In genomic region chr12:105000487-105001283, GRCm38 (mm10) we compare ENCODE assay signal across 9 mouse cellular contexts. TPM values are rescaled to one million over a fixed set of nuclear protein-coding genes. Genes with fewer than 3 reads are reported as not detected.
DNase-seq lines count a peak whose midpoint lies in the region; ATAC-seq lines count a peak whose summit lies in the region.
"Had no signal": no experiment of that assay in that cellular context is flagged by ENCODE, and none has a peak within 500 bp of the region (broad histone marks: within the 10 kb centered on the region; RNA-seq: fewer than 3 reads in every experiment).

No protein-coding gene starts in this region.

- H3K9me3 ChIP-seq in liver, embryonic 15.5 days (replicated peaks): no peaks in the 10 kb centered on the region
- H3K9me3 ChIP-seq: embryonic facial prominence, embryonic 12.5 days; neural tube, embryonic 12.5 days had no signal

- H3K4me1 ChIP-seq in liver, embryonic 15.5 days (replicated peaks): peaks cover 100% of the 10 kb centered on the region

- DNase-seq in thymus, postnatal 0 days (ENCODE audit: low spot score): peak; percentile 43
- no peak for DNase-seq in thymus, adult 18-20 months
- no peak for DNase-seq in layer of hippocampus, adult 9-11 months
- DNase-seq in urinary bladder, adult 18-20 months (ENCODE audit: low spot score in 2 of 2): no peak
- no peak for DNase-seq in spleen, adult 18-20 months

- WGBS in liver, embryonic 15.5 days (ENCODE audit: insufficient replicate concordance): 51% methylated on average over 9 of the region's 9 CpGs

- no peaks in the 10 kb centered on the region for H3K36me3 ChIP-seq in liver, embryonic 15.5 days (replicated peaks)
- H3K36me3 ChIP-seq: embryonic facial prominence, embryonic 12.5 days; neural tube, embryonic 12.5 days had no signal

- H3K4me2 ChIP-seq in liver, embryonic 15.5 days: no peak overlapping the region; the same call in 1 of the 2 replicates
- H3K4me2 ChIP-seq: embryonic facial prominence, embryonic 12.5 days; neural tube, embryonic 12.5 days had no signal

- H3K9ac ChIP-seq in liver, embryonic 15.5 days: peak overlapping the region; percentile 9; the same call in 1 of the 2 replicates
- H3K9ac ChIP-seq: embryonic facial prominence, embryonic 12.5 days; neural tube, embryonic 12.5 days had no signal

- peak overlapping the region; percentile 58 for H3K27ac ChIP-seq in liver, embryonic 15.5 days (replicated peaks)
- H3K27ac ChIP-seq: embryonic facial prominence, embryonic 12.5 days; neural tube, embryonic 12.5 days had no signal

- H3K4me3 ChIP-seq in liver, embryonic 15.5 days (replicated peaks): no peak overlapping the region
- H3K4me3 ChIP-seq: embryonic facial prominence, embryonic 12.5 days; neural tube, embryonic 12.5 days had no signal

- ATAC-seq in hematopoietic stem cell, adult 5-6 weeks (replicated peaks in 1 of 2; ENCODE audit: insufficient read depth in 1 of 2, low FRiP score in 2 of 2, low TSS enrichment in 1 of 2, low read depth in 1 of 2, poor library complexity in 2 of 2, severe bottlenecking in 2 of 2): peak; percentile 61 to 69
- ATAC-seq in liver, embryonic 15.5 days (ENCODE audit: insufficient read depth): no peak

- no peaks in the 10 kb centered on the region for H3K27me3 ChIP-seq in liver, embryonic 15.5 days
- H3K27me3 ChIP-seq: embryonic facial prominence, embryonic 12.5 days; neural tube, embryonic 12.5 days had no signal

RNA-seq across cellular contexts. Expression of gene Syne3, which starts 8.9 kb away (rescaled TPM):
- 6.2 and 7.8 TPM in 2 replicates for polyA plus RNA-seq in thymus, postnatal 0 days (2015; fragmentation: Nextera tagmentation; extraction: Ambion mirVana)
- 33.1 TPM in 2 replicates for total RNA-seq in hematopoietic stem cell, adult 5-6 weeks (2017)
- polyA plus RNA-seq in liver, embryonic 15.5 days (2015; fragmentation: Nextera tagmentation; extraction: Ambion mirVana): 2.9 and 3.0 TPM in 2 replicates

RNA-seq across cellular contexts. Expression of gene Glrx5, which starts 31.8 kb away (rescaled TPM):
- polyA plus RNA-seq in thymus, postnatal 0 days (2015; fragmentation: Nextera tagmentation; extraction: Ambion mirVana): 153 and 160 TPM in 2 replicates
- total RNA-seq in hematopoietic stem cell, adult 5-6 weeks (2017): 24.0 and 26.5 TPM in 2 replicates
- 496 and 514 TPM in 2 replicates for polyA plus RNA-seq in liver, embryonic 15.5 days (2015; fragmentation: Nextera tagmentation; extraction: Ambion mirVana)
